Mouse (Mus musculus): ENCODE results near the gene Srp14. TPM values are rescaled to one million over a fixed set of nuclear protein-coding genes. Genes with fewer than 3 reads are reported as not detected.

Srp14 gene
- polyA plus RNA-seq, 1 experiment from 2014 or later, result 120 TPM

DNA sequence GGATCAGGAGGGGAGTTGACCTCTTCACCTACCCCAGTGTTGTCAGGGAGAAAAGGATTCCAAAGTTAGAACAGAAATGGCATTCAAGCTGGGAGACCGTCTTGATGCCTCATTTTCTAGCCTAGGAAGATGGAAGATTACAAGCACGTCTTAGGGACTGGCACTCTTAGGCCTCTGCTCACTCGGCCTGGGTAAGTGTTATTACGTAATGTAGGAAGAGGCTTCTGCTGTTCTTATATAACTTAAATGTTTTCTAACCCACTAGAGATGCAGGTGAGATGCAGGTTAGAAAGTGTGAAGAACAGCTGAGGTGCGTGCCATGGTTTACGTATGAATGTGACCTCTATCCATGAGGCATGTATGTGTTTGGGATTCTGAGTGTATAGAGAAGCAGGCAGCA lies 51.2 kb downstream of the Srp14 start:
- no peak overlapping the region for H3K9ac ChIP-seq
- H3K36me3 ChIP-seq, result peaks cover 48% of the 10 kb centered on the region
- no peak overlapping the region for H3K4me3 ChIP-seq (replicated peaks)
- H3K27ac ChIP-seq, result no peak overlapping the region
- ATAC-seq (ENCODE audit: low read depth), result no peak
- no peaks in the 10 kb centered on the region for H3K9me3 ChIP-seq (replicated peaks)
- no peak overlapping the region for H3K4me2 ChIP-seq
- H3K27me3 ChIP-seq, result no peaks in the 10 kb centered on the region
- no peak for DNase-seq
- no peaks in the 10 kb centered on the region for H3K4me1 ChIP-seq (replicated peaks)
- WGBS (ENCODE audit: insufficient replicate concordance), result 83% methylated on average over 6 of the region's 6 CpGs

Other genes with a start within 250 kb of the Srp14 start
- gene Fsip1, start 222.7 kb downstream of the Srp14 start, polyA plus RNA-seq (2015; fragmentation: Nextera tagmentation; extraction: Ambion mirVana), result 0.13 and 0.16 TPM in 2 replicates
- gene Gpr176, start 106.3 kb downstream of the Srp14 start, polyA plus RNA-seq (2015; fragmentation: Nextera tagmentation; extraction: Ambion mirVana), result 0.38 TPM in 2 replicates
- 4.6 and 5.1 TPM in 2 replicates for gene Eif2ak4, start 91.1 kb downstream of the Srp14 start, polyA plus RNA-seq (2015; fragmentation: Nextera tagmentation; extraction: Ambion mirVana)
- gene Bmf, start 70.0 kb upstream of the Srp14 start, polyA plus RNA-seq (2015; fragmentation: Nextera tagmentation; extraction: Ambion mirVana), result 0.27 and 0.75 TPM in 2 replicates
- gene Bub1b, start 118.5 kb upstream of the Srp14 start, polyA plus RNA-seq (2015; fragmentation: Nextera tagmentation; extraction: Ambion mirVana), result 47.8 and 58.8 TPM in 2 replicates
- 0.65 and 1.0 TPM in 2 replicates for gene Pak6, start 183.6 kb upstream of the Srp14 start, polyA plus RNA-seq (2015; fragmentation: Nextera tagmentation; extraction: Ambion mirVana)
- not detected in 2 replicates for gene Ankrd63, start 224.3 kb upstream of the Srp14 start, polyA plus RNA-seq (2015; fragmentation: Nextera tagmentation; extraction: Ambion mirVana)
- gene Plcb2, start 248.7 kb upstream of the Srp14 start, polyA plus RNA-seq (2015; fragmentation: Nextera tagmentation; extraction: Ambion mirVana), result 1.6 and 1.7 TPM in 2 replicates

Data from liver, embryonic 13.5 days (tissue).